Mouse (Mus musculus) G1E (cell line): ENCODE data around the gene Sec24c.

Experiments used
- CTCF ChIP-seq: IDR thresholded peaks from 2 replicates; pipeline ENCODE4 v1.5.1; 2012; ENCODE audit warnings: low read depth, low read length, inconsistent platforms, mixed read lengths
- GATA1 ChIP-seq: IDR thresholded peaks from 2 replicates; pipeline ENCODE4 v1.6.1; 2012; ENCODE audit warnings: borderline replicate concordance, low read length, inconsistent platforms, mixed read lengths
- GATA2 ChIP-seq: IDR thresholded peaks from 2 replicates; pipeline ENCODE4 v1.6.1; 2012; ENCODE audit warnings: low read depth, low read length, inconsistent platforms, borderline replicate concordance
- POLR2AphosphoS5 ChIP-seq: IDR thresholded peaks from 2 replicates; pipeline ENCODE4 v1.6.1; 2012; ENCODE audit warnings: low read depth, low read length, inconsistent platforms; ENCODE audit not compliant: insufficient replicate concordance
- TAL1 ChIP-seq: conservative IDR thresholded peaks from 2 replicates; pipeline ENCODE4 v1.6.1; 2012; ENCODE audit warnings: low read depth, low read length, inconsistent platforms, mixed read lengths

GRCm38 (mm10) chr14:20730853-20731602 is 56.9 kb downstream of the Sec24c start:
- no peak for TF ChIP-seq CTCF
- TF ChIP-seq POLR2AphosphoS5, result no peak
- TF ChIP-seq TAL1, result no peak
- TF ChIP-seq GATA1, result no peak
- no peak for TF ChIP-seq GATA2
